Mouse (Mus musculus): ENCODE results near the gene Dync1i2. TPM values are rescaled to one million over a fixed set of nuclear protein-coding genes. Genes with fewer than 3 reads are reported as not detected.

Gene Dync1i2
- polyA plus RNA-seq, 1 experiment, result 27.9 TPM

DNA sequence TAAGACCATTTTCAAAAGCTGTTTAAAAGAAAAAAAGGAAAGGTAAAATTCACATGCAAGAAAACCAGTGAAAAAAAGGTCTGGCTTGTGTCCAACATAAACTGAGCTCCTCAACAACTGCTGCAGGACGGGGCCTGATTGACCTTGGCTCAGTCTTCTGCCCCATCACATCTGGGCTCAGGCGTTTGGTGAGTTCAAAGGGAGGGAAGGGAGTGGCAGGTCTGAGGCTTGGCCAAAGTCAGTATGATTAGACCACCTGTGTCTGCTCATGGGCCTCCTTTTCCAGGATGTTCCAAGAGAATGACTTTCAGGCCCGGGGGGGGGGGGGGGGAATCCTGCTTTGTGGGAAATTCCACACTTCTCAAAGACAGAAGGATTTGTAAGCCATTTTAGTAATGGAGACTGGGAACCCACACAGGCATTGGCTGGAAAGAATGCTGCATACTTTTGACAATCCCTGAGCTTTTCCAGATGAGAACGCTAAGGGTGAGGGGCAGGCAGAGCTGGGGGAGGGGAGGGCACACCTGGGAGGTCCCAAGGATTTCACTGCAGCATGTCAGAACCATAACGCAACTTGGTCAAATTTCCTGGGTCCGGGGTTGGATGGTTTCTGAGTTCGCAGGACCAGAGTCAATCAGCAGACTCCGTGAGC, 30.8 kb upstream of the Dync1i2 start:
- Histone ChIP-seq H3K4me3 (replicated peaks; ENCODE audit: extremely low read depth, low read depth, low read length) (no peak overlapping the region), H3K4me1 (ENCODE audit: control insufficient read depth, insufficient read depth, low read length) (no peaks in the 10 kb centered on the region)
- DNase-seq, result no peak
- TF ChIP-seq CTCF (IDR thresholded peaks at IDR 0.05; ENCODE audit: insufficient read depth, low read length) (no peak), POLR2A (IDR thresholded peaks at IDR 0.05; ENCODE audit: borderline replicate concordance, extremely low read depth, low read depth, low read length) (no peak)
- WGBS, result 56% methylated on average over 8 of the region's 8 CpGs

- DNase-seq, result no peak
- Histone ChIP-seq H3K4me1 (ENCODE audit: control insufficient read depth, insufficient read depth, low read length) (no peaks in the 10 kb centered on the region), H3K4me3 (replicated peaks; ENCODE audit: extremely low read depth, low read depth, low read length) (no peak overlapping the region)
- WGBS, result 72% methylated on average over 3 of the region's 3 CpGs
- TF ChIP-seq POLR2A (IDR thresholded peaks at IDR 0.05; ENCODE audit: borderline replicate concordance, extremely low read depth, low read depth, low read length) (no peak), CTCF (IDR thresholded peaks at IDR 0.05; ENCODE audit: insufficient read depth, low read length) (no peak)
Observed at GRCm38 (mm10) chr2:71187950-71188349, 23.6 kb upstream of the Dync1i2 start.

DNA sequence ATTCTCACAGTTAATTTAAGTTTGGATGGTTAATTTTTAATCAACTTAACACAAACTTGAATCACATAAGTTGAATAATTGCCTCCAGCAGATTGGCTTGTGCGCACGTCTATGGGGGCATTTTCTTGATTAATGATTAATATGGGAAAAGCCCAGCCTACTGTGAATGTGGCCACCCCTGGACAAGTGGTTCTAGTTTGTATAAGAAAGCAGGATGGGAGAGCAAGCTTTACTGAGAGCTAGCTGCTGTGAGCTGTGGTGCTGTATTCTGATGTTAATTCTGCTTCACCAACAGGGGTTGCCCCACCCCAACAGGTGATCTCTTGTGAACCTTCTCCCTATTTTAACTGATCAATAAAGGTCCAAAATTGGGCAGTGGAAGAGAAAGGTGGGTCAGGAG, 22.6 kb upstream of the Dync1i2 start:
- Histone ChIP-seq H3K4me1 (ENCODE audit: control insufficient read depth, insufficient read depth, low read length) (no peaks in the 10 kb centered on the region), H3K4me3 (replicated peaks; ENCODE audit: extremely low read depth, low read depth, low read length) (no peak overlapping the region)
- TF ChIP-seq CTCF (IDR thresholded peaks at IDR 0.05; ENCODE audit: insufficient read depth, low read length), result no peak
- no peak for TF ChIP-seq POLR2A (IDR thresholded peaks at IDR 0.05; ENCODE audit: borderline replicate concordance, extremely low read depth, low read depth, low read length)
- no peak for DNase-seq
- WGBS, result 55% methylated on average over 2 of the region's 2 CpGs

DNA sequence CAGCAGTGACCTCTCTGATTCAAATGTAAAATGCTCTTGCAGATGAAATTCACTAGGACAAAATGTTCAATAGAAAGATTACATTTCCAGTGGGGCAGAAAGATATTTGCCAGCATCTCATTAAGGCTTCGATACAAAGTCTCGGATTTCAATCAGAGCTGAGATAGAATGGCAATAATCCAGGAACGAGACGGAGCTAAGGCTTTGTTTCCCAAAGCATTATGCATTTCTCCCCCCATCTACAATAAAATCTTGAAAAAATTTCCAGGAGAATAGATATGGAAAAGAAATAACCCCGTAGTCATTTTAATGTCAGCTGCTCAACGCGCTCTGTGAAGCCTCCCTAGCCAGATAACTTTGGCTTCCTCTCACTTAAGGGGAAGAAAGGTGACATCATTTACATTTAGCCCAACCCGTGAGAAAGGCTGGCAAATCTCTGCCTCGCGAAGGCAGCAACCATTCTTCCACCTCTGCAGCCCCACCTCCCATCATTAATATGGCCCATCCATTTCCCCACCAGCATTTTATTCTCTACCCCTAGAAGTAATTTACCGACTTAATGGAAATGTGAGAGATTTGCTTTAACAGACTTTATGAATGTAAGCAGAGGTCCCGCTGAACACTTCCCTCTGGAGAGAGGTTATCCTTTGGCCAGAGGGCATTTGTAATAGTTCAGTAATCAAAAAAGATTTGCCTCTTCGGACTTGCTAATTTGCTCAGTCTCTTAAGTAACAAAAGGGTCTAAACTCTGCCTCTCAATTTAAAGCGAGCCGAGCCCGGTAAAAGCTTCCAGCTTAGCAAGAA, 19.9 kb upstream of the Dync1i2 start:
- no peak for DNase-seq
- TF ChIP-seq POLR2A (IDR thresholded peaks at IDR 0.05; ENCODE audit: borderline replicate concordance, extremely low read depth, low read depth, low read length) (no peak), CTCF (IDR thresholded peaks at IDR 0.05; ENCODE audit: insufficient read depth, low read length) (no peak)
- H3K4me3 ChIP-seq (replicated peaks; ENCODE audit: extremely low read depth, low read depth, low read length), result no peak overlapping the region
- H3K4me1 ChIP-seq (ENCODE audit: control insufficient read depth, insufficient read depth, low read length), result no peaks in the 10 kb centered on the region
- 39% methylated on average over 16 of the region's 16 CpGs for WGBS

GRCm38 (mm10) chr2:71192195-71192807, 19.2 kb upstream of the Dync1i2 start:
- TF ChIP-seq POLR2A (IDR thresholded peaks at IDR 0.05; ENCODE audit: borderline replicate concordance, extremely low read depth, low read depth, low read length) (no peak), CTCF (IDR thresholded peaks at IDR 0.05; ENCODE audit: insufficient read depth, low read length) (no peak)
- WGBS, result 60% methylated on average over 17 of the region's 17 CpGs
- H3K4me1 ChIP-seq (ENCODE audit: control insufficient read depth, insufficient read depth, low read length), result no peaks in the 10 kb centered on the region
- H3K4me3 ChIP-seq (replicated peaks; ENCODE audit: extremely low read depth, low read depth, low read length), result no peak overlapping the region
- no peak for DNase-seq

DNA sequence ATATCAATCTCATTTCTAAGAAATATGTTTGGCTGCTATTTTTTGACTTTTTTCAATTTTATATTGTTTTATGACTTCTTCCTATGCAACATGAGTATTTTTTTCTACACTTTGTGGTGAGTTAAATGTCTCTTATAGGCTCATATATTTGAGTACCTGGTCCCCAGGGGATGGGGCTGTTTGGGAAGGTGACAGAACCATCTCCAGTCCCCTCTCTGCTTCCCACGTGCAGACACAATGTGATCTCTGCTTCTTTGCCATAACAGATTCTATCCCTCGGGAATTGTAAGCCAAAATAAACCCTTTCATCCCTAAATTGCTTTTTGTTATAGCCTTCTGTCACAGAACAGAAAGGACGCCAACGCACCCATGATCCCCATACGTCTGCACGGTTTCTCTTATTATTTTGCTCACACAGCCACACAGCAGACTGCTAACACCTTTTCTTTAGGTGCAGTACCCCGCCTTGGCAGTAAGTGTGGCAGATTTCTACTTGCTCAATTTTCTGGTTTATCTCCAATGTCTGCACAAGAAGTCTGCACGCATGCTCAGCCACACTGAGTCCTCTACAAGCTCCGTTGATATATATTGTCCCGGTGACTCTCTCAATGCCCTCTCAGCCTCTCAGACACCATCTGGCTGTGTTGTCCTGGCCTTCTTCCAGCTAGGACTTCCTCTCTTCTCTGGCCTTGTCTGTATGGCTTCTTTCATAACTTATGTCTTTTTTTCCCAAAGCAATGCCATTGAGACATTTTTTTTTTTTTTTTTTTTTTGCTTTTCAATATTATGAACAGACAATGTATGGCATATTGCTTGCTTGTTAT, 17.2 kb upstream of the Dync1i2 start:
- Histone ChIP-seq H3K4me3 (replicated peaks; ENCODE audit: extremely low read depth, low read depth, low read length) (no peak overlapping the region), H3K4me1 (ENCODE audit: control insufficient read depth, insufficient read depth, low read length) (no peaks in the 10 kb centered on the region)
- TF ChIP-seq CTCF (IDR thresholded peaks at IDR 0.05; ENCODE audit: insufficient read depth, low read length) (no peak), POLR2A (IDR thresholded peaks at IDR 0.05; ENCODE audit: borderline replicate concordance, extremely low read depth, low read depth, low read length) (no peak)
- WGBS, result 55% methylated on average over 10 of the region's 10 CpGs
- DNase-seq, result no peak

DNA sequence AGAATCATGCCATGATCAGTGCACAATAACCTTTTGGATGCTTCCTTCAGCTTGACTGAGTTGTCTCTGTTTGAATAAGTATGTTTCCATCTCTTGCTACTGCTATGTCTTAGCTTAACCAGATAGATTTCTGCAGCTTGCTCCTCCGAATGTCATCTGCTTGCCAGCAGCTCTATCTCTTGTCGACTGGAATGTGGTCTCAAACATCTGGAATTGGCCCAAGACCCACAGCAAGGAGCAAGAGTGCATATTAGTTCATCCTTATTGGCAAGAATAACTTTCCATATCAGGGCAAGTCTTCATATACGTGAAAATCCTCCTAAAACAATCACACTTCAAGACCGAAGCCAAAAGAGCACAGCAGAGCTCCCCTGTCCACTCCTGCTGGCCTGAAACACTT, 14.6 kb upstream of the Dync1i2 start:
- DNase-seq, result no peak
- no peak for TF ChIP-seq POLR2A (IDR thresholded peaks at IDR 0.05; ENCODE audit: borderline replicate concordance, extremely low read depth, low read depth, low read length)
- no peak for TF ChIP-seq CTCF (IDR thresholded peaks at IDR 0.05; ENCODE audit: insufficient read depth, low read length)
- Histone ChIP-seq H3K4me1 (ENCODE audit: control insufficient read depth, insufficient read depth, low read length) (no peaks in the 10 kb centered on the region), H3K4me3 (replicated peaks; ENCODE audit: extremely low read depth, low read depth, low read length) (no peak overlapping the region)
- 61% methylated on average over 4 of the region's 4 CpGs for WGBS

DNA sequence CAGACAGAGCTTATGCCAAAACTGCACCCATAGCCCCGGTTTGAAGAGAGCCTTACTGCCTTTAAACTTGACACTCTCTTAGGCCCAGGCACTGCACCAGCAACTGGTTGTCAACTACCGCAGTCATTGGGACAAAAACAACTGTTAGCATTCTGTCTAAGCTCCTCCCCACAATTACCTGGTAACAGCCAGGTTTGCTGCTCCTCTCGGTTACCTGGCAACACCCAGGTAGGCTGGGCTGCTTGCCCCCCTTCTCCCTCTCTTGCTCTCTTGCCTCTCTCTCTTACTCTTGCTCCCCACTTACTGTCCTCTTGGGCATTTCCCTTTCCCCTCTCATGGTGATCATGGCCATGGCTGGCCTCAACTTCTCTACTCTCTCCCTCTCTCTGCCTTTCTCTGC, 12.6 kb upstream of the Dync1i2 start:
- H3K4me3 ChIP-seq (replicated peaks; ENCODE audit: extremely low read depth, low read depth, low read length), result no peak overlapping the region
- no peak for DNase-seq
- WGBS, result 60% methylated on average over 3 of the region's 3 CpGs

GRCm38 (mm10) chr2:71200485-71200884, 11.0 kb upstream of the Dync1i2 start:
- Histone ChIP-seq H3K4me1 (ENCODE audit: control insufficient read depth, insufficient read depth, low read length) (no peaks in the 10 kb centered on the region), H3K4me3 (replicated peaks; ENCODE audit: extremely low read depth, low read depth, low read length) (no peak overlapping the region)
- DNase-seq, result no peak
- TF ChIP-seq CTCF (IDR thresholded peaks at IDR 0.05; ENCODE audit: insufficient read depth, low read length), result no peak
- WGBS, result 54% methylated on average over 4 of the region's 4 CpGs

More for the DNA sequence above, 12.6 kb upstream of the Dync1i2 start:
- no peak for TF ChIP-seq CTCF (IDR thresholded peaks at IDR 0.05; ENCODE audit: insufficient read depth, low read length)
- no peak for TF ChIP-seq POLR2A (IDR thresholded peaks at IDR 0.05; ENCODE audit: borderline replicate concordance, extremely low read depth, low read depth, low read length)
- H3K4me1 ChIP-seq (ENCODE audit: control insufficient read depth, insufficient read depth, low read length), result no peaks in the 10 kb centered on the region

All from lung, adult 2 months (tissue).